Mouse (Mus musculus) hindbrain, embryonic 10.5 days (tissue): ENCODE data around the gene Aldh18a1. TPM values are rescaled to one million over a fixed set of nuclear protein-coding genes. Genes with fewer than 3 reads are reported as not detected.
A peak's percentile ranks its signal among the peaks of the same experiment; 100 is the strongest.
"Not testable (repeated sequence)": the region's sequence is repeated elsewhere in the genome, so short reads cannot be mapped to it uniquely, and the experiment has no call there.

ENCODE experiments used
- DNase-seq: peaks from one replicate; pipeline ENCODE4 v3.0.0-alpha.2; 2017; ENCODE audit warnings: low spot score
- H3K27ac ChIP-seq: fragments of 300-500 bp; sonication (generic); 2 replicates; pipeline ENCODE4 v1.5.1; 2016; ENCODE audit warnings: mild to moderate bottlenecking, moderate library complexity
- H3K27me3 ChIP-seq: fragments of 300-500 bp; sonication (generic); 2 replicates; pipeline ENCODE4 v1.6.1; 2016; ENCODE audit warnings: mild to moderate bottlenecking; ENCODE audit not compliant: poor library complexity, insufficient read depth, severe bottlenecking
- H3K36me3 ChIP-seq: fragments of 300-500 bp; sonication (generic); 2 replicates; pipeline ENCODE4 v1.6.1; 2016; ENCODE audit warnings: mild to moderate bottlenecking, moderate library complexity
- H3K4me1 ChIP-seq: fragments of 300-500 bp; sonication (generic); replicated peaks from 2 replicates; pipeline ENCODE4 v1.6.1; 2016; ENCODE audit warnings: mild to moderate bottlenecking
- H3K4me3 ChIP-seq: fragments of 300-500 bp; sonication (generic); 2 replicates; pipeline ENCODE4 v1.5.1; 2016; ENCODE audit warnings: mild to moderate bottlenecking, moderate library complexity
- H3K9me3 ChIP-seq: fragments of 300-500 bp; sonication (generic); 2 replicates; pipeline ENCODE4 v1.6.1; 2016; ENCODE audit warnings: mild to moderate bottlenecking, moderate library complexity
- WGBS: fragments of 180-500 bp; shearing (Covaris S2); methylation state at CpG from one replicate; pipeline ENCODE4 v1.1.7; 2016; 5-methylcytosine and 5-hydroxymethylcytosine counted together
- polyA plus RNA-seq: library from polyadenylated mRNA; unstranded; fragments of >200 nt; fragmentation: Nextera tagmentation; extraction: Ambion mirVana; gene quantifications from 2 replicates; pipeline ENCODE4 v1.2.1, GENCODE M21; 2016

The Aldh18a1 gene
- polyA plus RNA-seq, 1 experiment from 2014 or later: 94.3 TPM

GRCm38 (mm10) chr19:40611830-40612506 is 23.7 kb upstream of the Aldh18a1 start, which contains the start of the genes Tctn3 and Entpd1:
Gene Tctn3 (minus strand): TSS chr19:40612233.
Gene Entpd1 (plus strand): TSS chr19:40612366.
- Histone ChIP-seq H3K4me1 (peaks cover 11% of the 10 kb centered on the region), H3K27ac (peak within 1 kb of the TSS; percentile 89), H3K4me3 (peak within 1 kb of the TSS; percentile 88), H3K27me3 (no peaks in the 10 kb centered on the region), H3K36me3 (peaks cover 29% of the 10 kb centered on the region), H3K9me3 (no peaks in the 10 kb centered on the region)
- WGBS: under 1% methylated on average over 45 of the region's 45 CpGs
- DNase-seq: peak; percentile 99

GRCm38 (mm10) chr19:40607676-40608075 is 19.4 kb upstream of the Aldh18a1 start:
- Histone ChIP-seq H3K9me3 (no peaks in the 10 kb centered on the region), H3K27me3 (no peaks in the 10 kb centered on the region), H3K4me1 (peaks cover 11% of the 10 kb centered on the region), H3K4me3 (no peak overlapping the region), H3K27ac (no peak overlapping the region), H3K36me3 (peaks cover 61% of the 10 kb centered on the region)
- WGBS: 94% methylated on average over 6 of the region's 6 CpGs
- DNase-seq: no peak

- Histone ChIP-seq H3K36me3 (peaks cover 70% of the 10 kb centered on the region), H3K4me1 (no peaks in the 10 kb centered on the region), H3K27ac (no peak overlapping the region), H3K9me3 (no peaks in the 10 kb centered on the region), H3K4me3 (no peak overlapping the region), H3K27me3 (no peaks in the 10 kb centered on the region)
- WGBS: 93% methylated on average over 9 of the region's 9 CpGs
- DNase-seq: no peak
Observed at GRCm38 (mm10) chr19:40605189-40605588, 16.9 kb upstream of the Aldh18a1 start.

DNA sequence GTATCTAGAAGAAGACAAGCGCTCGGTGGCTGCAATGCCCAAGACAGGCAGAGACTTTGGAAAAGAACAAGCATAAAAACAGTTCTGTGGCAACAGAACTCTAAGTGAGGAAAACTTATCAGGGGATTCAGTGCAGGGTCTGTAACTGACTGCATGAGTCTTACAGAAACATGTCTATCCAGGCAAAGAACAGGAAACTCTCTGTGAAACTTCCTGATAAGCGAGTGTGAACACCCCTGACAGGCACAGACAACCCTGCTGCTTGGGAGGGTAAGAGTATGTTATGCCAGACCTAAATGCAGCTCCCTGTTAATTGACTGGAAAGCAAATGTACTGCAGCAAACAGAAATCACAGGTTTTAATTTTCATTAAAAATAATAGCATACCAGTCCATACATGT is 13.6 kb upstream of the Aldh18a1 start:
- Histone ChIP-seq H3K4me3 (no peak overlapping the region), H3K4me1 (no peaks in the 10 kb centered on the region), H3K27me3 (no peaks in the 10 kb centered on the region), H3K36me3 (peaks cover 56% of the 10 kb centered on the region), H3K27ac (no peak overlapping the region), H3K9me3 (no peaks in the 10 kb centered on the region)
- WGBS: 88% methylated on average over 3 of the region's 3 CpGs
- DNase-seq: no peak

- not testable (repeated sequence) for H3K9me3 ChIP-seq, H3K27ac ChIP-seq, H3K4me3 ChIP-seq, DNase-seq, H3K27me3 ChIP-seq, H3K4me1 ChIP-seq
- WGBS: 90% methylated on average over 5 of the region's 5 CpGs
- peaks cover 52% of the 10 kb centered on the region for H3K36me3 ChIP-seq
Observed at GRCm38 (mm10) chr19:40600846-40601245, 12.6 kb upstream of the Aldh18a1 start.

GRCm38 (mm10) chr19:40595831-40596230 is 7.6 kb upstream of the Aldh18a1 start:
- H3K9me3 ChIP-seq: no peaks in the 10 kb centered on the region
- DNase-seq: no peak
- peaks cover 41% of the 10 kb centered on the region for H3K36me3 ChIP-seq
- H3K4me3 ChIP-seq: no peak overlapping the region
- no peak overlapping the region for H3K27ac ChIP-seq
- H3K4me1 ChIP-seq: no peaks in the 10 kb centered on the region
- no peaks in the 10 kb centered on the region for H3K27me3 ChIP-seq
- 90% methylated on average over 8 of the region's 8 CpGs for WGBS

- no peak overlapping the region for H3K27ac ChIP-seq
- no peaks in the 10 kb centered on the region for H3K9me3 ChIP-seq
- no peak overlapping the region for H3K4me3 ChIP-seq
- H3K36me3 ChIP-seq: peaks cover 41% of the 10 kb centered on the region
- no peaks in the 10 kb centered on the region for H3K27me3 ChIP-seq
- 92% methylated on average over 3 of the region's 3 CpGs for WGBS
- H3K4me1 ChIP-seq: peaks cover under 1% of the 10 kb centered on the region; the same call in 1 of the 2 replicates
- DNase-seq: no peak
Observed at GRCm38 (mm10) chr19:40595231-40595630, 7.0 kb upstream of the Aldh18a1 start.

DNA sequence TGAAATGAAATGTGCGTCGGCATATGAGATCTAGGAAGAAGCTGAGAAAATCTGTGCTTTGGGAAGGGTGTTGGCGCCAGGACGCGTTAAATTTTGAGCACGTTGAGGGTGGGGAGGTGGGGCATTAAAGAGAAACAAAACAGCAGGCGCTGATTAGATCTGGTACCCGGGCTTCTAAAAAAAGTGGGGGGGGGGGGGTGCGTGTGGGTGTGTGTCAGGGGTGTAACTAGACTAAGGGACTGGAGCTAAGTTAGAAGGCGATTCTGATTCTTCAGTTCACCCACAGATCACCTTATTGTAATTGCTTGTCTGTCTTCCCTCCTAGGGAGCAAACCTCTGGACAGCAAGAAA is 1.2 kb upstream of the Aldh18a1 start:
- Histone ChIP-seq H3K9me3 (no peaks in the 10 kb centered on the region), H3K27me3 (no peaks in the 10 kb centered on the region), H3K4me1 (peaks cover 28% of the 10 kb centered on the region), H3K36me3 (peaks cover 20% of the 10 kb centered on the region), H3K4me3 (peak overlapping the region; percentile 76), H3K27ac (peak overlapping the region; percentile 91)
- no peak for DNase-seq
- WGBS: under 1% methylated on average over 10 of the region's 10 CpGs

GRCm38 (mm10) chr19:40588847-40589529 is 725 bp upstream of the Aldh18a1 start:
- peak; percentile 93 for DNase-seq
- H3K4me3 ChIP-seq: peak overlapping the region; percentile 76
- H3K27ac ChIP-seq: peak overlapping the region; percentile 91
- H3K9me3 ChIP-seq: no peaks in the 10 kb centered on the region
- H3K36me3 ChIP-seq: peaks cover 19% of the 10 kb centered on the region
- no peaks in the 10 kb centered on the region for H3K27me3 ChIP-seq
- under 1% methylated on average over 18 of the region's 18 CpGs for WGBS
- peaks cover 28% of the 10 kb centered on the region for H3K4me1 ChIP-seq

- peaks cover 27% of the 10 kb centered on the region for H3K36me3 ChIP-seq
- H3K4me3 ChIP-seq: peak overlapping the region; percentile 76
- no peaks in the 10 kb centered on the region for H3K9me3 ChIP-seq
- H3K27me3 ChIP-seq: no peaks in the 10 kb centered on the region
- H3K27ac ChIP-seq: peak overlapping the region; percentile 91
- DNase-seq: no peak
- WGBS: 7% methylated on average over 30 of the region's 30 CpGs
- peaks cover 28% of the 10 kb centered on the region for H3K4me1 ChIP-seq
Observed at GRCm38 (mm10) chr19:40587491-40588292, 571 bp downstream of the Aldh18a1 start.

DNA sequence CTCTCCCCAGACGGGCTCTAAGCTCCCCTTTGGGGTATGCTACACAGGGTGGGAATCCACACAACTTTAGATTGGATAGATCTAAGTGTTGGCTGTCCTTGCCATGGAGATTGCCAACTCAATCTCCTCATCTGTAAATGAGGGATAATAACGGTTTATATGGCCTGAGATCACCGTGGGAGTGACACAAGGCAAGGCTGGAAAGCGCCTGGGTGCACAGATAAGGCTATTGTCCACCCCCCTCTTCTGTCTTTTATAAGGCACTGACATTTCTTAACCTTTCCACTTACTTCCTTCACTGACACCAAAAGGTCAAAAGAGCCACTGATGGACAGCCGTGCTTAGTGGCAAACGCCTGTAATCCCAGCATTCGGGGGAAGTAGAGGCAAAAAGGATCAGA is 1.4 kb downstream of the Aldh18a1 start:
- Histone ChIP-seq H3K4me3 (peak overlapping the region; percentile 76), H3K27ac (peak overlapping the region; percentile 40; the same call in 1 of the 2 replicates), H3K27me3 (no peaks in the 10 kb centered on the region), H3K4me1 (peaks cover 28% of the 10 kb centered on the region), H3K36me3 (peaks cover 35% of the 10 kb centered on the region), H3K9me3 (no peaks in the 10 kb centered on the region)
- WGBS: 55% methylated on average over 7 of the region's 7 CpGs
- no peak for DNase-seq

DNA sequence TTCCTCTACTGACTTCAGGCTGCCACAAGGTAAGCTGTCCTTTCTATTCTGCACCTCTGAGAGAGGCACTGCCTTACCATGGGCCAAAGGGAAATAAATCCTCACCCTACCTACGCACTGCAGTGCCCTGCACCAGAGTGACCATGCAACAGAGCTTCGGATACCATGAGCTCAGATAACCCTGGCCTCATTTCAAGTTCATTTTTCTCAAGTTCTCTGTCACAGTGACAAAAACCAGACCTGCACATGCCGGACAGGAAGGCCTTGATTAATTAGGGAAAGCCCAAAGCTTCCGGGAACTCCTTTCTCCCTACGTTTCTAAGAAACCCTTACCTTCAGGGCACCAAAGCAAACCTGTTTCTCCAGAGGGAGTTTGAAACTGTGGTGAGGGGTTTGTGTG is 6.6 kb downstream of the Aldh18a1 start:
- WGBS: 91% methylated on average over 5 of the region's 5 CpGs
- no peaks in the 10 kb centered on the region for H3K9me3 ChIP-seq
- H3K36me3 ChIP-seq: peaks cover 88% of the 10 kb centered on the region
- no peak overlapping the region for H3K4me3 ChIP-seq
- peaks cover 7% of the 10 kb centered on the region for H3K4me1 ChIP-seq
- H3K27me3 ChIP-seq: no peaks in the 10 kb centered on the region
- no peak overlapping the region for H3K27ac ChIP-seq
- no peak for DNase-seq

- no peaks in the 10 kb centered on the region for H3K4me1 ChIP-seq
- H3K36me3 ChIP-seq: peaks cover 95% of the 10 kb centered on the region
- DNase-seq: no peak
- no peak overlapping the region for H3K4me3 ChIP-seq
- H3K27ac ChIP-seq: no peak overlapping the region
- WGBS: 80% methylated on average over 2 of the region's 2 CpGs
- no peaks in the 10 kb centered on the region for H3K9me3 ChIP-seq
- no peaks in the 10 kb centered on the region for H3K27me3 ChIP-seq
Observed at GRCm38 (mm10) chr19:40580902-40581301, 7.4 kb downstream of the Aldh18a1 start.
